Mouse (Mus musculus): Measurements from ENCODE around the gene Rnf151.
A peak's percentile ranks its signal among the peaks of the same experiment; 100 is the strongest.
"Not testable (repeated sequence)": the region's sequence is repeated elsewhere in the genome, so short reads cannot be mapped to it uniquely, and the experiment has no call there.

The Rnf151 gene

GRCm38 (mm10) chr17:24732233-24732935 is 14.5 kb upstream of the Rnf151 start:
- no peak for DNase-seq

GRCm38 (mm10) chr17:24730787-24731186 is 12.9 kb upstream of the Rnf151 start:
- DNase-seq = no peak

- DNase-seq = no peak
Measured at GRCm38 (mm10) chr17:24729067-24729466, 11.2 kb upstream of the Rnf151 start.

GRCm38 (mm10) chr17:24728184-24728583 is 10.3 kb upstream of the Rnf151 start:
- DNase-seq = no peak

- no peak for DNase-seq
Measured at GRCm38 (mm10) chr17:24727618-24728017, 9.8 kb upstream of the Rnf151 start, which contains the start of gene Rpl3l. Gene Rpl3l, plus strand, starts transcription at chr17:24727820.

GRCm38 (mm10) chr17:24725637-24726390 is 8.0 kb upstream of the Rnf151 start:
- DNase-seq = no peak

- peak; percentile 96 for DNase-seq
Measured at GRCm38 (mm10) chr17:24724184-24724583, 6.3 kb upstream of the Rnf151 start, which contains the start of gene Ndufb10. Gene Ndufb10, minus strand, starts transcription at chr17:24724478.

GRCm38 (mm10) chr17:24723881-24724180 is 6.0 kb upstream of the Rnf151 start:
- no peak for DNase-seq

- no peak for DNase-seq
Measured at GRCm38 (mm10) chr17:24723122-24723880, 5.4 kb upstream of the Rnf151 start.

GRCm38 (mm10) chr17:24722220-24722924 is 4.5 kb upstream of the Rnf151 start:
- DNase-seq = no peak

- not testable (repeated sequence) for DNase-seq
Measured at GRCm38 (mm10) chr17:24721383-24721955, 3.6 kb upstream of the Rnf151 start.

GRCm38 (mm10) chr17:24720616-24721015 is 2.8 kb upstream of the Rnf151 start:
- not testable (repeated sequence) for DNase-seq

- DNase-seq = peak; percentile 100
Measured at GRCm38 (mm10) chr17:24719494-24720222, 1.8 kb upstream of the Rnf151 start.

- DNase-seq = not testable (repeated sequence)
Measured at GRCm38 (mm10) chr17:24718938-24719337, 1.1 kb upstream of the Rnf151 start.

- DNase-seq = no peak
Measured at GRCm38 (mm10) chr17:24716166-24716682, 1.6 kb downstream of the Rnf151 start.

GRCm38 (mm10) chr17:24715556-24715955 is 2.3 kb downstream of the Rnf151 start:
- DNase-seq = no peak

- DNase-seq = peak; percentile 47
Measured at GRCm38 (mm10) chr17:24708646-24709045, 9.2 kb downstream of the Rnf151 start.

- DNase-seq = peak; percentile 41
Measured at GRCm38 (mm10) chr17:24707801-24708425, 9.9 kb downstream of the Rnf151 start.

- DNase-seq = peak; percentile 97
Measured at GRCm38 (mm10) chr17:24706982-24707800, 10.7 kb downstream of the Rnf151 start, which contains the start of gene Tbl3. Gene Tbl3, minus strand, starts transcription at chr17:24707660.

GRCm38 (mm10) chr17:24705821-24706220 is 12.0 kb downstream of the Rnf151 start:
- no peak for DNase-seq
